Mouse (Mus musculus): ENCODE results near the gene Trim25. TPM values are rescaled to one million over a fixed set of nuclear protein-coding genes. Genes with fewer than 3 reads are reported as not detected.

Trim25 gene
- total and polyA plus RNA-seq, 3 experiments = 6.1 to 41.2 (median 19.5) TPM

GRCm38 (mm10) chr11:89002068-89002467, 2.9 kb downstream of the Trim25 start:
- no peaks in the 10 kb centered on the region for H3K27me3 ChIP-seq (replicated peaks)
- no peak overlapping the region for H3K27ac ChIP-seq (ENCODE audit: insufficient read depth, low read depth)
- no peaks in the 10 kb centered on the region for H3K9me3 ChIP-seq (replicated peaks; ENCODE audit: low read length)
- peaks cover 11 to 55% of the 10 kb centered on the region in 2 experiments for H3K36me3 ChIP-seq (replicated peaks in 1 of 2; ENCODE audit: control insufficient read depth in 1 of 2, insufficient read depth in 1 of 2, low read length in 1 of 2)
- no peak for TF ChIP-seq MAX (IDR thresholded peaks at IDR 0.05; ENCODE audit: low read length)
- no peak for DNase-seq (ENCODE audit: extremely low read depth)
- peak overlapping the region; percentile 53 for H3K4me2 ChIP-seq (ENCODE audit: insufficient read depth, low read depth, poor library complexity, severe bottlenecking)
- no peak overlapping the region for H3K9ac ChIP-seq (ENCODE audit: insufficient read depth, low read depth)
- in situ Hi-C loops (cut with MboI; ENCODE audit: low pct_ligation_motif_present, low pct_unique_long_range_greater_than_20kb, low sequenced_read_pairs) = loop anchor here (5.0 kb wide), 1 partner anchor 35 kb away; no protein-coding TSS in a partner anchor
- peaks cover 37% of the 10 kb centered on the region for H3K79me2 ChIP-seq (replicated peaks; ENCODE audit: control insufficient read depth, extremely low read depth, insufficient read depth, poor library complexity, severe bottlenecking)
- H3K4me1 ChIP-seq (ENCODE audit: control insufficient read depth in 1 of 2, insufficient read depth in 2 of 2) = peaks cover 26 to 64% of the 10 kb centered on the region in 2 experiments
- peak overlapping the region in 2 of 3 experiments; percentile 10 to 39 for H3K4me3 ChIP-seq (replicated peaks in 1 of 3; ENCODE audit: low read depth in 2 of 3, low read length in 2 of 3, poor library complexity in 1 of 3)
- dilution Hi-C loops (cut with MboI; ENCODE audit: extremely low pct_ligation_motif_present, extremely low pct_unique_long_range_greater_than_20kb, low sequenced_read_pairs) = no loop called here

GRCm38 (mm10) chr11:89002621-89003020, 3.4 kb downstream of the Trim25 start:
- in situ Hi-C loops (cut with MboI; ENCODE audit: low pct_ligation_motif_present, low pct_unique_long_range_greater_than_20kb, low sequenced_read_pairs) = loop anchor here (5.0 kb wide), 1 partner anchor 35 kb away; no protein-coding TSS in a partner anchor
- DNase-seq (ENCODE audit: extremely low read depth) = no peak
- Histone ChIP-seq H3K9ac (ENCODE audit: insufficient read depth, low read depth) (no peak overlapping the region), H3K9me3 (replicated peaks; ENCODE audit: low read length) (no peaks in the 10 kb centered on the region), H3K27me3 (replicated peaks) (no peaks in the 10 kb centered on the region), H3K4me3 (replicated peaks in 1 of 3; ENCODE audit: low read depth in 2 of 3, low read length in 2 of 3, poor library complexity in 1 of 3) (peak overlapping the region in 2 of 3 experiments; percentile 10 to 39), H3K4me1 (ENCODE audit: control insufficient read depth in 1 of 2, insufficient read depth in 2 of 2) (peaks cover 26 to 64% of the 10 kb centered on the region in 2 experiments), H3K4me2 (ENCODE audit: insufficient read depth, low read depth, poor library complexity, severe bottlenecking) (peak overlapping the region; percentile 53), H3K27ac (ENCODE audit: insufficient read depth, low read depth) (no peak overlapping the region), H3K79me2 (replicated peaks; ENCODE audit: control insufficient read depth, extremely low read depth, insufficient read depth, poor library complexity, severe bottlenecking) (peaks cover 37% of the 10 kb centered on the region), H3K36me3 (replicated peaks in 1 of 2; ENCODE audit: control insufficient read depth in 1 of 2, insufficient read depth in 1 of 2, low read length in 1 of 2) (peaks cover 12 to 60% of the 10 kb centered on the region in 2 experiments)
- dilution Hi-C loops (cut with MboI; ENCODE audit: extremely low pct_ligation_motif_present, extremely low pct_unique_long_range_greater_than_20kb, low sequenced_read_pairs) = no loop called here
- TF ChIP-seq MXI1 (IDR thresholded peaks at IDR 0.05; ENCODE audit: low read depth, low read length) (no peak), SMC3 (IDR thresholded peaks at IDR 0.05; ENCODE audit: low read depth, low read length) (no peak), POLR2AphosphoS2 (IDR thresholded peaks at IDR 0.05; ENCODE audit: low read depth, low read length) (no peak), ETS1 (conservative IDR thresholded peaks at IDR 0.05; ENCODE audit: low read depth, low read length) (no peak), POLR2A (IDR thresholded peaks at IDR 0.05; ENCODE audit: low read depth, low read length) (0 out of 2 replicates have a peak, but pooled peaks have one; percentile 2), ELF1 (IDR thresholded peaks at IDR 0.05; ENCODE audit: low read depth, low read length) (0 out of 2 replicates have a peak, but pooled peaks have one; percentile 4), ZKSCAN1 (IDR thresholded peaks at IDR 0.05; ENCODE audit: borderline replicate concordance, low read depth, low read length) (no peak), PAX5 (IDR thresholded peaks at IDR 0.05; ENCODE audit: low read length) (no peak), NELFE (IDR thresholded peaks at IDR 0.05; ENCODE audit: low read depth, low read length) (no peak), MAX (IDR thresholded peaks at IDR 0.05; ENCODE audit: low read length) (no peak), USF1 (IDR thresholded peaks at IDR 0.05; ENCODE audit: low read depth, low read length) (no peak), HCFC1 (IDR thresholded peaks at IDR 0.05; ENCODE audit: low read depth, low read length) (no peak), CHD1 (IDR thresholded peaks at IDR 0.05; ENCODE audit: low read depth, low read length) (no peak), TBP (conservative IDR thresholded peaks at IDR 0.05; ENCODE audit: low read depth, low read length) (no peak), RCOR1 (conservative IDR thresholded peaks at IDR 0.05; ENCODE audit: low read depth, low read length) (no peak), NRF1 (IDR thresholded peaks at IDR 0.05; ENCODE audit: low read depth, low read length) (no peak), CTCF (conservative IDR thresholded peaks at IDR 0.05 in 1 of 2, IDR thresholded peaks at IDR 0.05 in 1 of 2; ENCODE audit: low read depth in 2 of 2, low read length in 2 of 2) (no peak), ZNF384 (IDR thresholded peaks at IDR 0.05; ENCODE audit: low read depth, low read length) (no peak)
